Mouse (Mus musculus): ENCODE data around the gene Actn1. TPM values are rescaled to one million over a fixed set of nuclear protein-coding genes. Genes with fewer than 3 reads are reported as not detected.

The Actn1 gene
- polyA plus RNA-seq, 1 experiment from 2014 or later = 7.3 TPM

- 4% methylated on average over 21 of the region's 22 CpGs for WGBS (ENCODE audit: insufficient replicate concordance)
- Histone ChIP-seq H3K9ac (peak overlapping the region; percentile 71), H3K27ac (peak overlapping the region; percentile 83; the same call in 1 of the 2 replicates), H3K4me1 (replicated peaks) (peaks cover 14% of the 10 kb centered on the region), H3K4me3 (replicated peaks) (peak overlapping the region; percentile 65), H3K9me3 (replicated peaks) (no peaks in the 10 kb centered on the region), H3K4me2 (peak overlapping the region; percentile 67), H3K36me3 (no peaks in the 10 kb centered on the region), H3K27me3 (peaks cover 59% of the 10 kb centered on the region)
- DNase-seq = no peak
- no peak for ATAC-seq (ENCODE audit: low read depth)
Measured at GRCm38 (mm10) chr12:80258520-80259215, 1.5 kb downstream of the Actn1 start.

GRCm38 (mm10) chr12:80251978-80252377 is 8.2 kb downstream of the Actn1 start:
- Histone ChIP-seq H3K4me2 (no peak overlapping the region), H3K27me3 (peaks cover under 1% of the 10 kb centered on the region; the same call in 1 of the 2 replicates), H3K4me1 (replicated peaks) (peaks cover 27% of the 10 kb centered on the region), H3K27ac (no peak overlapping the region), H3K4me3 (replicated peaks) (no peak overlapping the region), H3K9me3 (replicated peaks) (no peaks in the 10 kb centered on the region), H3K9ac (no peak overlapping the region), H3K36me3 (no peaks in the 10 kb centered on the region)
- DNase-seq = no peak
- ATAC-seq (ENCODE audit: low read depth) = no peak
- 41% methylated on average over 2 of the region's 2 CpGs for WGBS (ENCODE audit: insufficient replicate concordance)

- Histone ChIP-seq H3K36me3 (no peaks in the 10 kb centered on the region), H3K27ac (no peak overlapping the region), H3K9me3 (replicated peaks) (no peaks in the 10 kb centered on the region), H3K4me2 (no peak overlapping the region), H3K27me3 (no peaks in the 10 kb centered on the region; the same call in 1 of the 2 replicates), H3K4me3 (replicated peaks) (no peak overlapping the region), H3K4me1 (replicated peaks) (peaks cover 31% of the 10 kb centered on the region), H3K9ac (no peak overlapping the region)
- 55% methylated on average over 3 of the region's 3 CpGs for WGBS (ENCODE audit: insufficient replicate concordance)
- DNase-seq (no peak), ATAC-seq (ENCODE audit: low read depth) (no peak)
Measured at GRCm38 (mm10) chr12:80251554-80251953, 8.6 kb downstream of the Actn1 start.

GRCm38 (mm10) chr12:80249539-80249938 is 10.6 kb downstream of the Actn1 start:
- no peak overlapping the region for H3K27ac ChIP-seq
- H3K4me1 ChIP-seq (replicated peaks) = peaks cover 32% of the 10 kb centered on the region
- H3K4me3 ChIP-seq (replicated peaks) = no peak overlapping the region
- WGBS (ENCODE audit: insufficient replicate concordance) = 50% methylated on average over 6 of the region's 6 CpGs
- ATAC-seq (ENCODE audit: low read depth) (no peak), DNase-seq (no peak)
- H3K36me3 ChIP-seq = no peaks in the 10 kb centered on the region
- 0 out of 2 replicates have a peak overlapping the region, but pooled peaks have one; percentile 8 for H3K4me2 ChIP-seq
- H3K9me3 ChIP-seq (replicated peaks) = no peaks in the 10 kb centered on the region
- H3K9ac ChIP-seq = no peak overlapping the region
- H3K27me3 ChIP-seq = no peaks in the 10 kb centered on the region

- DNase-seq (no peak), ATAC-seq (ENCODE audit: low read depth) (no peak)
- H3K4me1 ChIP-seq (replicated peaks) = peaks cover 30% of the 10 kb centered on the region
- H3K27me3 ChIP-seq = no peaks in the 10 kb centered on the region
- H3K4me2 ChIP-seq = no peak overlapping the region
- H3K4me3 ChIP-seq (replicated peaks) = no peak overlapping the region
- H3K27ac ChIP-seq = no peak overlapping the region
- no peaks in the 10 kb centered on the region for H3K9me3 ChIP-seq (replicated peaks)
- no peaks in the 10 kb centered on the region for H3K36me3 ChIP-seq
- no peak overlapping the region for H3K9ac ChIP-seq
- WGBS (ENCODE audit: insufficient replicate concordance) = 64% methylated on average over 5 of the region's 5 CpGs
Measured at GRCm38 (mm10) chr12:80247067-80247466, 13.1 kb downstream of the Actn1 start.

- H3K4me1 ChIP-seq (replicated peaks) = peaks cover 27% of the 10 kb centered on the region
- 43% methylated on average over 2 of the region's 2 CpGs for WGBS (ENCODE audit: insufficient replicate concordance)
Measured at GRCm38 (mm10) chr12:80246505-80246904, 13.7 kb downstream of the Actn1 start.

GRCm38 (mm10) chr12:80244755-80245154 is 15.4 kb downstream of the Actn1 start:
- Histone ChIP-seq H3K4me2 (no peak overlapping the region), H3K9ac (no peak overlapping the region), H3K27me3 (no peaks in the 10 kb centered on the region), H3K36me3 (no peaks in the 10 kb centered on the region), H3K4me1 (replicated peaks) (peaks cover 16% of the 10 kb centered on the region), H3K9me3 (replicated peaks) (no peaks in the 10 kb centered on the region), H3K27ac (no peak overlapping the region), H3K4me3 (replicated peaks) (no peak overlapping the region)
- no peak for ATAC-seq (ENCODE audit: low read depth)
- 69% methylated on average over 1 of the region's 1 CpGs for WGBS (ENCODE audit: insufficient replicate concordance)
- no peak for DNase-seq

More at GRCm38 (mm10) chr12:80246505-80246904, 13.7 kb downstream of the Actn1 start:
- H3K27ac ChIP-seq = no peak overlapping the region
- no peak for DNase-seq
- H3K4me2 ChIP-seq = no peak overlapping the region
- no peaks in the 10 kb centered on the region for H3K9me3 ChIP-seq (replicated peaks)
- H3K36me3 ChIP-seq = no peaks in the 10 kb centered on the region
- ATAC-seq (ENCODE audit: low read depth) = no peak
- no peak overlapping the region for H3K9ac ChIP-seq
- no peaks in the 10 kb centered on the region for H3K27me3 ChIP-seq
- no peak overlapping the region for H3K4me3 ChIP-seq (replicated peaks)

- H3K36me3 ChIP-seq = no peaks in the 10 kb centered on the region
- no peak overlapping the region for H3K9ac ChIP-seq
- DNase-seq (no peak), ATAC-seq (ENCODE audit: low read depth) (no peak)
- no peak overlapping the region for H3K4me3 ChIP-seq (replicated peaks)
- no peaks in the 10 kb centered on the region for H3K27me3 ChIP-seq
- H3K4me2 ChIP-seq = no peak overlapping the region
- H3K27ac ChIP-seq = no peak overlapping the region
- no peaks in the 10 kb centered on the region for H3K9me3 ChIP-seq (replicated peaks)
- 72% methylated on average over 6 of the region's 6 CpGs for whole genome bisulfite sequencing (ENCODE audit: insufficient replicate concordance)
- H3K4me1 ChIP-seq (replicated peaks) = peaks cover 16% of the 10 kb centered on the region
Measured at GRCm38 (mm10) chr12:80244127-80244526, 16.0 kb downstream of the Actn1 start.

- Histone ChIP-seq H3K4me2 (no peak overlapping the region), H3K9me3 (replicated peaks) (no peaks in the 10 kb centered on the region), H3K4me3 (replicated peaks) (no peak overlapping the region), H3K9ac (no peak overlapping the region), H3K4me1 (replicated peaks) (peaks cover 20% of the 10 kb centered on the region; the same call in 1 of the 2 replicates), H3K27me3 (no peaks in the 10 kb centered on the region), H3K27ac (no peak overlapping the region), H3K36me3 (no peaks in the 10 kb centered on the region)
- DNase-seq = no peak
- 73% methylated on average over 4 of the region's 4 CpGs for WGBS (ENCODE audit: insufficient replicate concordance)
- ATAC-seq (ENCODE audit: low read depth) = no peak
Measured at GRCm38 (mm10) chr12:80243335-80243734, 16.8 kb downstream of the Actn1 start.

GRCm38 (mm10) chr12:80239445-80239844 is 20.7 kb downstream of the Actn1 start:
- 78% methylated on average over 5 of the region's 5 CpGs for WGBS (ENCODE audit: insufficient replicate concordance)
- Histone ChIP-seq H3K4me1 (replicated peaks) (peaks cover 13% of the 10 kb centered on the region; the same call in 1 of the 2 replicates), H3K9me3 (replicated peaks) (no peaks in the 10 kb centered on the region), H3K4me2 (no peak overlapping the region), H3K27me3 (no peaks in the 10 kb centered on the region), H3K27ac (no peak overlapping the region), H3K4me3 (replicated peaks) (no peak overlapping the region), H3K36me3 (no peaks in the 10 kb centered on the region), H3K9ac (no peak overlapping the region)
- DNase-seq (no peak), ATAC-seq (ENCODE audit: low read depth) (no peak)

GRCm38 (mm10) chr12:80238523-80238922 is 21.6 kb downstream of the Actn1 start:
- no peaks in the 10 kb centered on the region for H3K36me3 ChIP-seq
- no peak overlapping the region for H3K9ac ChIP-seq
- H3K4me2 ChIP-seq = no peak overlapping the region
- H3K27me3 ChIP-seq = no peaks in the 10 kb centered on the region
- ATAC-seq (ENCODE audit: low read depth) (no peak), DNase-seq (no peak)
- 60% methylated on average over 3 of the region's 3 CpGs for WGBS (ENCODE audit: insufficient replicate concordance)
- H3K4me1 ChIP-seq (replicated peaks) = peaks cover 13% of the 10 kb centered on the region; the same call in 1 of the 2 replicates
- H3K4me3 ChIP-seq (replicated peaks) = no peak overlapping the region
- H3K27ac ChIP-seq = no peak overlapping the region
- H3K9me3 ChIP-seq (replicated peaks) = no peaks in the 10 kb centered on the region

- no peak overlapping the region for H3K4me3 ChIP-seq (replicated peaks)
- H3K4me2 ChIP-seq = no peak overlapping the region
- H3K9ac ChIP-seq = no peak overlapping the region
- DNase-seq (no peak), ATAC-seq (ENCODE audit: low read depth) (no peak)
- WGBS (ENCODE audit: insufficient replicate concordance) = 35% methylated on average over 1 of the region's 1 CpGs
- no peaks in the 10 kb centered on the region for H3K9me3 ChIP-seq (replicated peaks)
- H3K36me3 ChIP-seq = no peaks in the 10 kb centered on the region
- no peak overlapping the region for H3K27ac ChIP-seq
- H3K27me3 ChIP-seq = no peaks in the 10 kb centered on the region
- H3K4me1 ChIP-seq (replicated peaks) = peaks cover 40% of the 10 kb centered on the region
Measured at GRCm38 (mm10) chr12:80235295-80235694, 24.9 kb downstream of the Actn1 start.

All from liver, embryonic 13.5 days (tissue).